Mouse (Mus musculus) neural tube, embryonic 12.5 days (tissue): Measurements from ENCODE around the gene Mical2. TPM values are rescaled to one million over a fixed set of nuclear protein-coding genes. Genes with fewer than 3 reads are reported as not detected.

Experiments
- ATAC-seq: fragments of 200-750 bp; cut with Nextera tagmentation; 2 replicates; pipeline ENCODE4 v1.8.0; 2017; ENCODE audit warnings: low read depth, mild to moderate bottlenecking, moderate TSS enrichment, moderate library complexity; ENCODE audit not compliant: low FRiP score
- H3K27ac ChIP-seq: fragments of 300-500 bp; sonication (generic); 2 replicates; pipeline ENCODE4 v1.5.1; 2016
- H3K27me3 ChIP-seq: fragments of 300-500 bp; sonication (generic); replicated peaks from 2 replicates; pipeline ENCODE4 v1.6.1; 2016; ENCODE audit warnings: mild to moderate bottlenecking
- H3K36me3 ChIP-seq: fragments of 300-500 bp; sonication (generic); 2 replicates; pipeline ENCODE4 v1.6.1; 2016; ENCODE audit warnings: mild to moderate bottlenecking
- H3K4me1 ChIP-seq: fragments of 300-500 bp; sonication (generic); 2 replicates; pipeline ENCODE4 v1.6.1; 2016
- H3K4me2 ChIP-seq: fragments of 300-500 bp; sonication (generic); replicated peaks from 2 replicates; pipeline ENCODE4 v1.6.1; 2016; ENCODE audit warnings: mild to moderate bottlenecking
- H3K4me3 ChIP-seq: fragments of 300-500 bp; sonication (generic); 2 replicates; pipeline ENCODE4 v1.5.1; 2016
- H3K9ac ChIP-seq: fragments of 300-500 bp; sonication (generic); 2 replicates; pipeline ENCODE4 v1.6.1; 2016; ENCODE audit warnings: mild to moderate bottlenecking
- H3K9me3 ChIP-seq: fragments of 300-500 bp; sonication (generic); 2 replicates; pipeline ENCODE4 v1.6.1; 2016; ENCODE audit warnings: mild to moderate bottlenecking
- WGBS: fragments of 180-500 bp; shearing (Covaris S2); methylation state at CpG from one replicate; pipeline ENCODE4 v1.1.7; 2016; 5-methylcytosine and 5-hydroxymethylcytosine counted together
- polyA plus RNA-seq: library from polyadenylated mRNA; unstranded; fragments of >200 nt; fragmentation: Nextera tagmentation; extraction: Ambion mirVana; gene quantifications from 2 replicates; pipeline ENCODE4 v1.2.1, GENCODE M21; 2016

Gene Mical2
- polyA plus RNA-seq, 1 experiment from 2014 or later = 2.0 TPM

- Histone ChIP-seq H3K27me3 (no peaks in the 10 kb centered on the region), H3K36me3 (no peaks in the 10 kb centered on the region), H3K4me3 (no peak overlapping the region), H3K9ac (no peak overlapping the region), H3K4me1 (peaks cover 19% of the 10 kb centered on the region), H3K27ac (no peak overlapping the region), H3K9me3 (no peaks in the 10 kb centered on the region), H3K4me2 (no peak overlapping the region)
- whole genome bisulfite sequencing = 78% methylated on average over 5 of the region's 5 CpGs
- no peak for ATAC-seq
Measured at GRCm38 (mm10) chr7:112386521-112386920, 160.9 kb downstream of the Mical2 start.

- no peaks in the 10 kb centered on the region for H3K9me3 ChIP-seq
- no peak overlapping the region for H3K9ac ChIP-seq
- ATAC-seq = no peak
- H3K4me1 ChIP-seq = peaks cover 32% of the 10 kb centered on the region
- H3K36me3 ChIP-seq = no peaks in the 10 kb centered on the region
- H3K27ac ChIP-seq = no peak overlapping the region
- no peak overlapping the region for H3K4me2 ChIP-seq
- no peaks in the 10 kb centered on the region for H3K27me3 ChIP-seq
- H3K4me3 ChIP-seq = no peak overlapping the region
- WGBS = 85% methylated on average over 5 of the region's 5 CpGs
Measured at GRCm38 (mm10) chr7:112387876-112388275, 162.2 kb downstream of the Mical2 start.

- Histone ChIP-seq H3K4me2 (no peak overlapping the region), H3K4me1 (peaks cover 33% of the 10 kb centered on the region), H3K4me3 (no peak overlapping the region), H3K27ac (no peak overlapping the region), H3K9me3 (no peaks in the 10 kb centered on the region), H3K36me3 (no peaks in the 10 kb centered on the region), H3K9ac (no peak overlapping the region), H3K27me3 (no peaks in the 10 kb centered on the region)
- WGBS = 92% methylated on average over 5 of the region's 5 CpGs
- no peak for ATAC-seq
Measured at GRCm38 (mm10) chr7:112388363-112388875, 162.8 kb downstream of the Mical2 start.

- no peaks in the 10 kb centered on the region for H3K9me3 ChIP-seq
- H3K4me3 ChIP-seq = no peak overlapping the region
- peak overlapping the region; percentile 32; the same call in 1 of the 2 replicates for H3K27ac ChIP-seq
- H3K9ac ChIP-seq = no peak overlapping the region
- peaks cover 33% of the 10 kb centered on the region for H3K4me1 ChIP-seq
- peak; percentile 57; the same call in 1 of the 2 replicates for ATAC-seq
- peak overlapping the region; percentile 16; the same call in 1 of the 2 replicates for H3K4me2 ChIP-seq
- WGBS = 49% methylated on average over 6 of the region's 6 CpGs
- no peaks in the 10 kb centered on the region for H3K36me3 ChIP-seq
- H3K27me3 ChIP-seq = no peaks in the 10 kb centered on the region
Measured at GRCm38 (mm10) chr7:112389611-112390251, 164.1 kb downstream of the Mical2 start.

- WGBS = 31% methylated on average over 11 of the region's 11 CpGs
- Histone ChIP-seq H3K4me2 (peak overlapping the region; percentile 32), H3K4me1 (peaks cover 33% of the 10 kb centered on the region), H3K36me3 (no peaks in the 10 kb centered on the region), H3K27me3 (no peaks in the 10 kb centered on the region), H3K9ac (no peak overlapping the region), H3K4me3 (no peak overlapping the region), H3K27ac (peak overlapping the region; percentile 32; the same call in 1 of the 2 replicates), H3K9me3 (no peaks in the 10 kb centered on the region)
- no peak for ATAC-seq
Measured at GRCm38 (mm10) chr7:112390252-112390936, 164.7 kb downstream of the Mical2 start.

- H3K4me1 ChIP-seq = peaks cover 33% of the 10 kb centered on the region
- H3K4me2 ChIP-seq = peak overlapping the region; percentile 32
- no peak overlapping the region for H3K9ac ChIP-seq
- no peaks in the 10 kb centered on the region for H3K9me3 ChIP-seq
- H3K27ac ChIP-seq = peak overlapping the region; percentile 39; the same call in 1 of the 2 replicates
- ATAC-seq = peak; percentile 77
- H3K36me3 ChIP-seq = no peaks in the 10 kb centered on the region
- no peaks in the 10 kb centered on the region for H3K27me3 ChIP-seq
- WGBS = 22% methylated on average over 6 of the region's 6 CpGs
- no peak overlapping the region for H3K4me3 ChIP-seq
Measured at GRCm38 (mm10) chr7:112390937-112391605, 165.4 kb downstream of the Mical2 start.

- Histone ChIP-seq H3K4me3 (no peak overlapping the region), H3K9ac (no peak overlapping the region), H3K27ac (no peak overlapping the region), H3K9me3 (no peaks in the 10 kb centered on the region), H3K4me1 (peaks cover 13% of the 10 kb centered on the region; the same call in 1 of the 2 replicates), H3K27me3 (no peaks in the 10 kb centered on the region), H3K36me3 (no peaks in the 10 kb centered on the region), H3K4me2 (no peak overlapping the region)
- WGBS = 93% methylated on average over 3 of the region's 3 CpGs
- no peak for ATAC-seq
Measured at GRCm38 (mm10) chr7:112397786-112398185, 172.1 kb downstream of the Mical2 start.

- peak; percentile 77; the same call in 1 of the 2 replicates for ATAC-seq
- H3K27me3 ChIP-seq = no peaks in the 10 kb centered on the region
- no peak overlapping the region for H3K9ac ChIP-seq
- H3K4me1 ChIP-seq = peaks cover 12% of the 10 kb centered on the region; the same call in 1 of the 2 replicates
- H3K4me3 ChIP-seq = no peak overlapping the region
- H3K9me3 ChIP-seq = no peaks in the 10 kb centered on the region
- no peaks in the 10 kb centered on the region for H3K36me3 ChIP-seq
- 23% methylated on average over 7 of the region's 7 CpGs for WGBS
- H3K27ac ChIP-seq = no peak overlapping the region
- H3K4me2 ChIP-seq = no peak overlapping the region
Measured at GRCm38 (mm10) chr7:112399425-112400170, 173.9 kb downstream of the Mical2 start.

GRCm38 (mm10) chr7:112400175-112400574 lies 174.5 kb downstream of the Mical2 start:
- no peak overlapping the region for H3K27ac ChIP-seq
- H3K4me1 ChIP-seq = peaks cover 12% of the 10 kb centered on the region; the same call in 1 of the 2 replicates
- no peaks in the 10 kb centered on the region for H3K36me3 ChIP-seq
- no peak overlapping the region for H3K4me3 ChIP-seq
- WGBS = 53% methylated on average over 6 of the region's 6 CpGs
- H3K27me3 ChIP-seq = no peaks in the 10 kb centered on the region
- 0 out of 2 replicates have a peak, but pooled peaks have one; percentile 48 for ATAC-seq
- H3K9ac ChIP-seq = no peak overlapping the region
- H3K9me3 ChIP-seq = no peaks in the 10 kb centered on the region
- H3K4me2 ChIP-seq = no peak overlapping the region

GRCm38 (mm10) chr7:112405061-112405460 lies 179.4 kb downstream of the Mical2 start:
- no peak overlapping the region for H3K27ac ChIP-seq
- no peaks in the 10 kb centered on the region for H3K36me3 ChIP-seq
- no peaks in the 10 kb centered on the region for H3K4me1 ChIP-seq
- WGBS = 79% methylated on average over 2 of the region's 2 CpGs
- H3K4me2 ChIP-seq = no peak overlapping the region
- no peak overlapping the region for H3K9ac ChIP-seq
- no peaks in the 10 kb centered on the region for H3K27me3 ChIP-seq
- H3K9me3 ChIP-seq = no peaks in the 10 kb centered on the region
- no peak for ATAC-seq
- H3K4me3 ChIP-seq = no peak overlapping the region

GRCm38 (mm10) chr7:112405578-112405977 lies 179.9 kb downstream of the Mical2 start:
- Histone ChIP-seq H3K9me3 (no peaks in the 10 kb centered on the region), H3K27ac (no peak overlapping the region), H3K36me3 (no peaks in the 10 kb centered on the region), H3K4me3 (no peak overlapping the region), H3K4me2 (no peak overlapping the region), H3K9ac (no peak overlapping the region), H3K27me3 (no peaks in the 10 kb centered on the region), H3K4me1 (no peaks in the 10 kb centered on the region)
- no peak for ATAC-seq
- 88% methylated on average over 8 of the region's 8 CpGs for WGBS
